Mouse (Mus musculus) E14TG2a.4 (cell line): ENCODE measurements around the gene Cdh15.

Experiments used
- CTCF ChIP-seq: conservative IDR thresholded peaks from 2 replicates; pipeline ENCODE4 v1.5.1; 2014; ENCODE audit warnings: low read length
- POU5F1 ChIP-seq: IDR thresholded peaks from 2 replicates; pipeline ENCODE4 v1.6.1; 2014; ENCODE audit warnings: low read length, borderline replicate concordance

GRCm38 (mm10) chr8:122825408-122825807 lies 22.4 kb upstream of the Cdh15 start:
- TF ChIP-seq CTCF, result no peak
- TF ChIP-seq POU5F1, result no peak
